Comparison of ENCODE assay signal across 21 mouse cellular contexts in genomic region chr9:93955235-93956040, GRCm38 (mm10).
A peak's percentile ranks its signal among the peaks of the same experiment; 100 is the strongest.
DNase-seq lines count a peak whose midpoint lies in the region; ATAC-seq lines count a peak whose summit lies in the region.
"Had no signal": no experiment of that assay in that cellular context is flagged by ENCODE, and none has a peak within 500 bp of the region (broad histone marks: within the 10 kb centered on the region; RNA-seq: fewer than 3 reads in every experiment).

No protein-coding gene starts in this region.

- no peak overlapping the region for H3K27ac ChIP-seq in heart, embryonic 12.5 days (ENCODE audit: poor library complexity, severe bottlenecking)
- no peak overlapping the region for H3K27ac ChIP-seq in heart, embryonic 16.5 days (ENCODE audit: low read length)
- no peak overlapping the region for H3K27ac ChIP-seq in intestine, embryonic 15.5 days
- H3K27ac ChIP-seq: embryonic facial prominence, embryonic 15.5 days; heart, embryonic 10.5 days; hindbrain, embryonic 10.5 days; hindbrain, embryonic 14.5 days had no signal

- H3K9ac ChIP-seq in heart, embryonic 12.5 days = no peak overlapping the region
- no peak overlapping the region for H3K9ac ChIP-seq in heart, embryonic 16.5 days (ENCODE audit: low read length)
- H3K9ac ChIP-seq in intestine, embryonic 15.5 days = no peak overlapping the region
- H3K9ac ChIP-seq: embryonic facial prominence, embryonic 15.5 days; hindbrain, embryonic 14.5 days had no signal

- H3K36me3 ChIP-seq in heart, embryonic 12.5 days = no peaks in the 10 kb centered on the region
- no peaks in the 10 kb centered on the region for H3K36me3 ChIP-seq in heart, embryonic 16.5 days (ENCODE audit: control insufficient read depth, insufficient read depth)
- no peaks in the 10 kb centered on the region for H3K36me3 ChIP-seq in intestine, embryonic 15.5 days
- H3K36me3 ChIP-seq: embryonic facial prominence, embryonic 15.5 days; heart, embryonic 10.5 days; hindbrain, embryonic 10.5 days had no signal

- H3K27me3 ChIP-seq in heart, embryonic 12.5 days (replicated peaks) = no peaks in the 10 kb centered on the region
- H3K27me3 ChIP-seq in heart, embryonic 16.5 days (ENCODE audit: control insufficient read depth, insufficient read depth, low read length) = no peaks in the 10 kb centered on the region
- no peaks in the 10 kb centered on the region for H3K27me3 ChIP-seq in intestine, embryonic 15.5 days (replicated peaks)
- H3K27me3 ChIP-seq: embryonic facial prominence, embryonic 15.5 days had no signal

- no peak for DNase-seq in heart, postnatal 25 days (ENCODE audit: low spot score)
- no peak for DNase-seq in heart, postnatal 10 days
- no peak for DNase-seq in gastrocnemius, postnatal 36 days
- DNase-seq in cerebellum, postnatal 25 days = no peak
- DNase-seq: adrenal gland, postnatal 14 days; cerebellum, adult 11-12 months; cerebellum, adult 9-11 months; embryo, embryonic 11 days; gastrocnemius, postnatal 14 days; heart, adult 11 months; kidney, adult 11 months; kidney, adult 9 months had no signal

- H3K9me3 ChIP-seq in heart, embryonic 12.5 days (replicated peaks) = 0 out of 2 replicates have a peak, but pooled peaks cover 3% of the 10 kb centered on the region
- no peaks in the 10 kb centered on the region for H3K9me3 ChIP-seq in heart, embryonic 16.5 days (replicated peaks; ENCODE audit: control insufficient read depth, low read length)
- H3K9me3 ChIP-seq in intestine, embryonic 15.5 days = no peaks in the 10 kb centered on the region
- H3K9me3 ChIP-seq: embryonic facial prominence, embryonic 15.5 days; heart, embryonic 10.5 days; hindbrain, embryonic 10.5 days had no signal

- intact Hi-C loops in heart, postnatal 25 days (cut with DNase I) = no loop called here
- intact Hi-C loops in heart, postnatal 10 days (cut with DNase I) = no loop called here
- intact Hi-C loops in gastrocnemius, postnatal 36 days (cut with DNase I) = no loop called here

- no peaks in the 10 kb centered on the region for H3K4me1 ChIP-seq in heart, embryonic 12.5 days (replicated peaks)
- H3K4me1 ChIP-seq in heart, embryonic 16.5 days (ENCODE audit: control insufficient read depth, insufficient read depth, low read length) = no peaks in the 10 kb centered on the region
- H3K4me1 ChIP-seq in intestine, embryonic 15.5 days (replicated peaks) = no peaks in the 10 kb centered on the region
- H3K4me1 ChIP-seq: embryonic facial prominence, embryonic 15.5 days; heart, embryonic 10.5 days; hindbrain, embryonic 10.5 days had no signal

- H3K4me2 ChIP-seq in heart, embryonic 12.5 days = no peak overlapping the region
- no peak overlapping the region for H3K4me2 ChIP-seq in heart, embryonic 16.5 days (ENCODE audit: low read depth, low read length)
- H3K4me2 ChIP-seq in intestine, embryonic 15.5 days (replicated peaks) = no peak overlapping the region
- H3K4me2 ChIP-seq: embryonic facial prominence, embryonic 15.5 days; hindbrain, embryonic 14.5 days had no signal

- no peak overlapping the region for H3K4me3 ChIP-seq in heart, embryonic 12.5 days
- H3K4me3 ChIP-seq in heart, embryonic 16.5 days (ENCODE audit: low read length) = no peak overlapping the region
- no peak overlapping the region for H3K4me3 ChIP-seq in intestine, embryonic 15.5 days (replicated peaks)
- H3K4me3 ChIP-seq: embryonic facial prominence, embryonic 15.5 days; heart, embryonic 10.5 days; hindbrain, embryonic 10.5 days had no signal

- ATAC-seq in heart, embryonic 12.5 days (ENCODE audit: insufficient number of reproducible peaks, low FRiP score) = peak; percentile 68; the same call in 1 of the 2 replicates
- ATAC-seq in heart, embryonic 16.5 days (replicated peaks; ENCODE audit: extremely low read depth, insufficient read depth, low FRiP score) = 0 out of 2 replicates have a peak, but pooled peaks have one; percentile 32
- peak; percentile 80 for ATAC-seq in intestine, embryonic 15.5 days
- ATAC-seq in megakaryocyte, adult 5-6 weeks (ENCODE audit: poor library complexity, severe bottlenecking) = 0 out of 2 replicates have a peak, but pooled peaks have one; percentile 12
- ATAC-seq: forebrain, embryonic 16.5 days had no signal

Comparison
In these comparisons a context has a peak if more than half of its experiments do, and no peak if none do; other contexts are left out.
1. ATAC-seq: peak in every context shown above with its lines; median percentile 80 in intestine, embryonic 15.5 days; 68 in heart, embryonic 12.5 days; 32 in heart, embryonic 16.5 days; 12 in megakaryocyte, adult 5-6 weeks.